Mouse (Mus musculus) neural tube, embryonic 12.5 days (tissue): Measurements from ENCODE around the gene Uchl1. TPM values are rescaled to one million over a fixed set of nuclear protein-coding genes. Genes with fewer than 3 reads are reported as not detected.

ENCODE experiments used
- ATAC-seq: fragments of 200-750 bp; cut with Nextera tagmentation; 2 replicates; pipeline ENCODE4 v1.8.0; 2017; ENCODE audit warnings: low read depth, mild to moderate bottlenecking, moderate TSS enrichment, moderate library complexity; ENCODE audit not compliant: low FRiP score
- H3K27ac ChIP-seq: fragments of 300-500 bp; sonication (generic); 2 replicates; pipeline ENCODE4 v1.5.1; 2016
- H3K27me3 ChIP-seq: fragments of 300-500 bp; sonication (generic); replicated peaks from 2 replicates; pipeline ENCODE4 v1.6.1; 2016; ENCODE audit warnings: mild to moderate bottlenecking
- H3K36me3 ChIP-seq: fragments of 300-500 bp; sonication (generic); 2 replicates; pipeline ENCODE4 v1.6.1; 2016; ENCODE audit warnings: mild to moderate bottlenecking
- H3K4me1 ChIP-seq: fragments of 300-500 bp; sonication (generic); 2 replicates; pipeline ENCODE4 v1.6.1; 2016
- H3K4me2 ChIP-seq: fragments of 300-500 bp; sonication (generic); replicated peaks from 2 replicates; pipeline ENCODE4 v1.6.1; 2016; ENCODE audit warnings: mild to moderate bottlenecking
- H3K4me3 ChIP-seq: fragments of 300-500 bp; sonication (generic); 2 replicates; pipeline ENCODE4 v1.5.1; 2016
- H3K9ac ChIP-seq: fragments of 300-500 bp; sonication (generic); 2 replicates; pipeline ENCODE4 v1.6.1; 2016; ENCODE audit warnings: mild to moderate bottlenecking
- H3K9me3 ChIP-seq: fragments of 300-500 bp; sonication (generic); 2 replicates; pipeline ENCODE4 v1.6.1; 2016; ENCODE audit warnings: mild to moderate bottlenecking
- WGBS: fragments of 180-500 bp; shearing (Covaris S2); methylation state at CpG from one replicate; pipeline ENCODE4 v1.1.7; 2016; 5-methylcytosine and 5-hydroxymethylcytosine counted together
- polyA plus RNA-seq: library from polyadenylated mRNA; unstranded; fragments of >200 nt; fragmentation: Nextera tagmentation; extraction: Ambion mirVana; gene quantifications from 2 replicates; pipeline ENCODE4 v1.2.1, GENCODE M21; 2016

Uchl1 gene
- polyA plus RNA-seq, 1 experiment from 2014 or later = 765 TPM

DNA sequence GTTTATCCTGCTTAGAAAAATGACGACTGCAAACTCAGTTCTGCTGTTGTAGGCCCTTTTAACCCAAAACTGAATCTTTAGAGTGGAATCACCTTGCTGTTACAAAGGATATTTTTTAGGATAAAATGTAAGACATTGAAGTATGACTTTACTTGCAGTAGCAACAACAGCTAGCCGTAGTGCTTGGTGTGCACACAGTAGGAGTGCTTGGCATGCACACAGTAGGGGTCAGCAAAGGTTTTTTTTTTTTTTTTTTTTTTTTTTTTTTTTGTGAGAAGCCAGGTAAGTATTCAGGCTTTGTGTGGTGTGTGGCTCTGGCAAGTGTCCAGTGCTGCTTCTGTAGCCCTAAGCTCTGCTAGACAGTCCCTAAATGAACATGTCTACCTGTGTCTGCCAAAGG is 10.0 kb downstream of the Uchl1 start:
- H3K4me3 ChIP-seq = no peak overlapping the region
- no peak overlapping the region for H3K27ac ChIP-seq
- H3K9ac ChIP-seq = no peak overlapping the region
- no peaks in the 10 kb centered on the region for H3K9me3 ChIP-seq
- 90% methylated on average over 2 of the region's 2 CpGs for WGBS
- no peak for ATAC-seq
- H3K27me3 ChIP-seq = no peaks in the 10 kb centered on the region
- H3K4me1 ChIP-seq = no peaks in the 10 kb centered on the region
- peaks cover 82% of the 10 kb centered on the region for H3K36me3 ChIP-seq
- H3K4me2 ChIP-seq = no peak overlapping the region

DNA sequence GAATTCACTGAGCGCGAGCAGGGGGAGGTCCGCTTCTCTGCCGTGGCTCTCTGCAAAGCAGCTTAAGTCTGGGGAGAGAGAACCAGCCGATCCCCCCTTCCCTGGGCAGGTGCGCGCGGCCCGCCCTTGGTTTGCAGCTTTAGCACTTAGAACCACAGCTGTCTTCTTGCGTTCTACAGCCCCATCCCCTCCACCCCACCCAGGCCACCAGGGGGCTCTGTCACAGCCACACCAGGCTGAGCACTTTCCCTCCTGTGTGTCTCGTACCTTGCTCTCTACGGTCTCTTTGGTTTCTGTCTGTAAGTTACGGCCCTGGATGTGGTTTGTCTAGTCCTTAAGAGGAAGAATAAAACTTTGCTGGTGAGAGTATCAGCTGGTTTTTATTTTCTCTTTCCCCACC is 11.0 kb downstream of the Uchl1 start:
- no peaks in the 10 kb centered on the region for H3K27me3 ChIP-seq
- H3K4me3 ChIP-seq = no peak overlapping the region
- peaks cover 74% of the 10 kb centered on the region for H3K36me3 ChIP-seq
- 89% methylated on average over 13 of the region's 13 CpGs for WGBS
- no peak for ATAC-seq
- no peaks in the 10 kb centered on the region for H3K4me1 ChIP-seq
- H3K9me3 ChIP-seq = no peaks in the 10 kb centered on the region
- H3K4me2 ChIP-seq = no peak overlapping the region
- no peak overlapping the region for H3K9ac ChIP-seq
- H3K27ac ChIP-seq = no peak overlapping the region

- H3K4me3 ChIP-seq = no peak overlapping the region
- no peak overlapping the region for H3K9ac ChIP-seq
- WGBS = 77% methylated on average over 9 of the region's 9 CpGs
- no peak overlapping the region for H3K27ac ChIP-seq
- H3K27me3 ChIP-seq = no peaks in the 10 kb centered on the region
- H3K9me3 ChIP-seq = no peaks in the 10 kb centered on the region
- no peak overlapping the region for H3K4me2 ChIP-seq
- H3K36me3 ChIP-seq = peaks cover 65% of the 10 kb centered on the region
- no peaks in the 10 kb centered on the region for H3K4me1 ChIP-seq
- ATAC-seq = no peak
Measured at GRCm38 (mm10) chr5:66687737-66688136, 11.8 kb downstream of the Uchl1 start.

- Histone ChIP-seq H3K4me2 (no peak overlapping the region), H3K9ac (no peak overlapping the region), H3K4me3 (no peak overlapping the region), H3K27me3 (no peaks in the 10 kb centered on the region), H3K27ac (no peak overlapping the region), H3K4me1 (no peaks in the 10 kb centered on the region), H3K9me3 (no peaks in the 10 kb centered on the region), H3K36me3 (peaks cover 60% of the 10 kb centered on the region)
- WGBS = 89% methylated on average over 5 of the region's 5 CpGs
- no peak for ATAC-seq
Measured at GRCm38 (mm10) chr5:66688286-66688685, 12.4 kb downstream of the Uchl1 start.

- Histone ChIP-seq H3K4me3 (no peak overlapping the region), H3K4me2 (no peak overlapping the region), H3K9ac (no peak overlapping the region), H3K9me3 (no peaks in the 10 kb centered on the region), H3K27ac (no peak overlapping the region), H3K4me1 (no peaks in the 10 kb centered on the region), H3K27me3 (no peaks in the 10 kb centered on the region), H3K36me3 (peaks cover 45% of the 10 kb centered on the region)
- no peak for ATAC-seq
- 88% methylated on average over 9 of the region's 9 CpGs for WGBS
Measured at GRCm38 (mm10) chr5:66689796-66690195, 13.9 kb downstream of the Uchl1 start.

DNA sequence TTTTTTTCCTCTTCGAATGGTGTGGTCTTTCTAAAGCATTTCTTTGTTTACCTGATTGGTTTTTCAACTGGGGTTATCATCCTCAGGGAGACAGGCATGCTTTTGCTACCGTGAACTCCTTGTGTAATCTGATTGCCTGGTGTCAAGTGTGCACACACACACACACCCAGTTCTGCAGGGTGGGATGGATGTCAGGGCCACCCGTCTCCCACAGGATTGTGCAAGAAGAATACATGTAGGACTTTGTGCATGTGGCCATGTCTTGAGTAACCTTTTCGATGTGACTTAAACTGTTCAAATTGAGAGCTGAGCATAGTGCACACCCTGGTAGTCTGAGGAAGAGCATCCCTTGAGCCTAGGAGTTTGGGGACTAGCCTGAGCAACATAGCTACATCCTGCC is 17.3 kb downstream of the Uchl1 start:
- Histone ChIP-seq H3K36me3 (peaks cover 16% of the 10 kb centered on the region), H3K4me2 (no peak overlapping the region), H3K27me3 (no peaks in the 10 kb centered on the region), H3K27ac (no peak overlapping the region), H3K4me1 (no peaks in the 10 kb centered on the region), H3K9ac (no peak overlapping the region), H3K9me3 (no peaks in the 10 kb centered on the region), H3K4me3 (no peak overlapping the region)
- ATAC-seq = no peak
- WGBS = 88% methylated on average over 4 of the region's 4 CpGs

DNA sequence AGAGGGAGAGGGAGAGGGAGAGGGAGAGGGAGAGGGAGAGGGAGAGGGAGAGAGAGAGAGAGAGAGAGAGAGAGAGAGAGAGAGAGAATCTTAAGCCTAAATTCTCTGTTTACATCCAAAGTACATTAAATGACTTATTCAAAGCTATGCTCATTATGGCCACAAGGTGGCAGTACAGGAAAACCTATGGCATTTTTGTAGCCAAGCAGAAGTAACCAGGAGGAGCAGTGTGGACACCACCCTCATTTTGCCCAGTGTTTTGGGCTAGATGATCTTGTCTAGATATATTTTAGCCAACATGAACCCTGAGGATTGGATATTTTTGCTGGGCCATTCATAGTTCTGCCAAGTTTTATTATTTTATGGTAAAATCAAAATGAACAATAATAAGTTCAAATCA is 21.2 kb downstream of the Uchl1 start:
- Histone ChIP-seq H3K4me2 (no peak overlapping the region), H3K27me3 (no peaks in the 10 kb centered on the region), H3K27ac (no peak overlapping the region), H3K36me3 (no peaks in the 10 kb centered on the region), H3K9me3 (no peaks in the 10 kb centered on the region), H3K4me1 (no peaks in the 10 kb centered on the region), H3K9ac (no peak overlapping the region), H3K4me3 (no peak overlapping the region)
- no peak for ATAC-seq

- no peak overlapping the region for H3K4me3 ChIP-seq
- ATAC-seq = no peak
- no peak overlapping the region for H3K4me2 ChIP-seq
- H3K9ac ChIP-seq = no peak overlapping the region
- H3K27ac ChIP-seq = no peak overlapping the region
- H3K27me3 ChIP-seq = no peaks in the 10 kb centered on the region
- no peaks in the 10 kb centered on the region for H3K4me1 ChIP-seq
- WGBS = 60% methylated on average over 6 of the region's 6 CpGs
- no peaks in the 10 kb centered on the region for H3K36me3 ChIP-seq
- H3K9me3 ChIP-seq = no peaks in the 10 kb centered on the region
Measured at GRCm38 (mm10) chr5:66699911-66700310, 24.0 kb downstream of the Uchl1 start.

GRCm38 (mm10) chr5:66701951-66702350 is 26.1 kb downstream of the Uchl1 start:
- 89% methylated on average over 4 of the region's 4 CpGs for WGBS
- no peaks in the 10 kb centered on the region for H3K9me3 ChIP-seq
- H3K9ac ChIP-seq = no peak overlapping the region

GRCm38 (mm10) chr5:66703317-66704004 is 27.6 kb downstream of the Uchl1 start:
- Histone ChIP-seq H3K27ac (no peak overlapping the region), H3K9ac (no peak overlapping the region), H3K4me2 (no peak overlapping the region), H3K4me1 (no peaks in the 10 kb centered on the region), H3K9me3 (no peaks in the 10 kb centered on the region), H3K27me3 (no peaks in the 10 kb centered on the region), H3K4me3 (no peak overlapping the region), H3K36me3 (no peaks in the 10 kb centered on the region)
- ATAC-seq = no peak
- WGBS = 58% methylated on average over 10 of the region's 10 CpGs

More at GRCm38 (mm10) chr5:66701951-66702350, 26.1 kb downstream of the Uchl1 start:
- no peak overlapping the region for H3K4me2 ChIP-seq
- H3K36me3 ChIP-seq = no peaks in the 10 kb centered on the region
- H3K4me3 ChIP-seq = no peak overlapping the region
- H3K4me1 ChIP-seq = no peaks in the 10 kb centered on the region
- no peaks in the 10 kb centered on the region for H3K27me3 ChIP-seq
- no peak overlapping the region for H3K27ac ChIP-seq
- no peak for ATAC-seq

GRCm38 (mm10) chr5:66707859-66708258 is 32.0 kb downstream of the Uchl1 start:
- H3K36me3 ChIP-seq = no peaks in the 10 kb centered on the region
- H3K27ac ChIP-seq = no peak overlapping the region
- no peak for ATAC-seq
- H3K27me3 ChIP-seq = no peaks in the 10 kb centered on the region
- no peak overlapping the region for H3K4me2 ChIP-seq
- H3K4me1 ChIP-seq = peaks cover 1% of the 10 kb centered on the region
- WGBS = 88% methylated on average over 5 of the region's 5 CpGs
- no peaks in the 10 kb centered on the region for H3K9me3 ChIP-seq
- H3K9ac ChIP-seq = no peak overlapping the region
- H3K4me3 ChIP-seq = no peak overlapping the region

DNA sequence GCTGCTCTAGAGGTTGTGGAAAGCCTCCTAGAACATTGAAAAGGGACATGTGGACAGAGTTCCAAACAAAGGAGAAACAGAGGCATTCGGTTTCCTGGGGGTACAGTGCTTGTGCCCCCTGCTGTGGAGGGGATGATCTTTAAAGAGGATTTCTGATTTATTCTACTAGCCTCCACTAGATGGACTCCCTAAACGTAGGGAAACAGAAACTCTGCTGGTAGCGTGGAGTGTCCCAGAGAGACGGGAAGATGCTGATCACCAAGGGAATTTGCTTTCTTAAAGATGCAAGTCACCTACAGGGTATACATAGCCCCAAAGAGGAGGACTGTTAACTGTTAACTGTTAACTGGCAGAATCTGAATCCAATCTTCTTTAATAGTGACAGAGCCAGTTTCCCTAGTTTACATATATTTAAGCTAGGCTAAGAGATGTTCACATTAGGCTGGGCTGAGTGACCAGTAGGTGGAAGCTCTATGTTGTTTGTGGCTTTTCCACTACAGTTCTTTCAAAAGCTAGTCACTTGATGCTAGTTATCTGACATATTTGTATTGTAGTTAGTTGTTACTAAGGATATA is 34.6 kb downstream of the Uchl1 start:
- Histone ChIP-seq H3K27me3 (no peaks in the 10 kb centered on the region), H3K27ac (no peak overlapping the region), H3K4me1 (peaks cover 4% of the 10 kb centered on the region), H3K9me3 (no peaks in the 10 kb centered on the region), H3K9ac (no peak overlapping the region), H3K4me3 (no peak overlapping the region), H3K36me3 (no peaks in the 10 kb centered on the region), H3K4me2 (no peak overlapping the region)
- WGBS = 13% methylated on average over 4 of the region's 4 CpGs
- ATAC-seq = no peak

DNA sequence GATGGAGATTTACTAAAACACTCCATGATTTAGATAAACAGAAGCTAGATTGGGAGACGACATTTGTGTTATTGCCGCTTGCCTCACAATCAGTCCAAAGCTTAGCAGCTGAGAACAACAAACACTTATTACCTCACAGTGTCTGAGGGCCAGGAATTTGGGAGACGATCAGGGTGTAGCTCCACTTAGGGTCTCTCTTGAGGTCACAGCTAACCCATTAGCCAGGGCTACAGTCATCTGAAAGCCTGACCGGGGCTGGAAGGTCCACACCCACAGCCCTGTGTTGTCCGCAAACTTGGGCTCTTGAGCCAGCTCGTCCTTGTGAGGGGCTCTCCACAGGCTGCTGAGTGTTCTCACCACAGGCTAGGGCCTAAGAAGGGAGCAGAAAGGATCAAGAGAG is 36.9 kb downstream of the Uchl1 start:
- Histone ChIP-seq H3K4me2 (no peak overlapping the region), H3K4me3 (no peak overlapping the region), H3K36me3 (no peaks in the 10 kb centered on the region), H3K27ac (no peak overlapping the region), H3K9ac (no peak overlapping the region), H3K27me3 (no peaks in the 10 kb centered on the region), H3K9me3 (no peaks in the 10 kb centered on the region), H3K4me1 (peaks cover 4% of the 10 kb centered on the region)
- 69% methylated on average over 6 of the region's 6 CpGs for WGBS
- no peak for ATAC-seq
